Mouse (Mus musculus) mesoderm, embryonic 11.5 days (tissue): ENCODE results near the gene Plekhm2.

Source experiments
- DNase-seq: peaks from one replicate; pipeline ENCODE4 v3.0.0-alpha.2; 2012; ENCODE audit warnings: low read depth, low spot score

Gene Plekhm2

GRCm38 (mm10) chr4:141664799-141665198 lies at the start of gene Plekhm2:
TSS of gene Plekhm2 (minus strand) at chr4:141664899.
- no peak for DNase-seq

- no peak for DNase-seq
Observed at GRCm38 (mm10) chr4:141713598-141714142, 49.0 kb upstream of the Plekhm2 start.

GRCm38 (mm10) chr4:141711250-141711649 lies 46.6 kb upstream of the Plekhm2 start:
- DNase-seq = no peak

GRCm38 (mm10) chr4:141708971-141709370 lies 44.3 kb upstream of the Plekhm2 start:
- DNase-seq = no peak

- no peak for DNase-seq
Observed at GRCm38 (mm10) chr4:141708005-141708404, 43.3 kb upstream of the Plekhm2 start.

GRCm38 (mm10) chr4:141705331-141705730 lies 40.6 kb upstream of the Plekhm2 start:
- DNase-seq = no peak

- no peak for DNase-seq
Observed at GRCm38 (mm10) chr4:141704625-141705024, 39.9 kb upstream of the Plekhm2 start.

- no peak for DNase-seq
Observed at GRCm38 (mm10) chr4:141694719-141695118, 30.0 kb upstream of the Plekhm2 start.

- no peak for DNase-seq
Observed at GRCm38 (mm10) chr4:141688505-141688904, 23.8 kb upstream of the Plekhm2 start.

- DNase-seq = no peak
Observed at GRCm38 (mm10) chr4:141686525-141686924, 21.8 kb upstream of the Plekhm2 start.

- no peak for DNase-seq
Observed at GRCm38 (mm10) chr4:141686093-141686492, 21.4 kb upstream of the Plekhm2 start.

GRCm38 (mm10) chr4:141685499-141685898 lies 20.8 kb upstream of the Plekhm2 start, which contains the start of gene Rsc1a1:
TSS of gene Rsc1a1 (minus strand) at chr4:141685599.
- no peak for DNase-seq

GRCm38 (mm10) chr4:141682706-141683230 lies 18.1 kb upstream of the Plekhm2 start:
- DNase-seq = no peak

GRCm38 (mm10) chr4:141681767-141682166 lies 17.1 kb upstream of the Plekhm2 start:
- no peak for DNase-seq

- DNase-seq = no peak
Observed at GRCm38 (mm10) chr4:141680892-141681291, 16.2 kb upstream of the Plekhm2 start.

- DNase-seq = no peak
Observed at GRCm38 (mm10) chr4:141679016-141679415, 14.3 kb upstream of the Plekhm2 start.

GRCm38 (mm10) chr4:141676462-141676979 lies 11.8 kb upstream of the Plekhm2 start:
- DNase-seq = no peak

GRCm38 (mm10) chr4:141672325-141672724 lies 7.6 kb upstream of the Plekhm2 start:
- DNase-seq = no peak

- DNase-seq = no peak
Observed at GRCm38 (mm10) chr4:141671389-141671788, 6.7 kb upstream of the Plekhm2 start.

- no peak for DNase-seq
Observed at GRCm38 (mm10) chr4:141669898-141670712, 5.4 kb upstream of the Plekhm2 start.

GRCm38 (mm10) chr4:141664011-141664745 lies 521 bp downstream of the Plekhm2 start:
- peak; percentile 51 for DNase-seq
